Mouse (Mus musculus): ENCODE measurements at regions not wholly inside any gene's neighbourhood (a gene's known extent, or its start where the extent isn't known, plus 50 kb on each side); places are given as distances from the start of the nearest gene placed in this dataset.

DNA sequence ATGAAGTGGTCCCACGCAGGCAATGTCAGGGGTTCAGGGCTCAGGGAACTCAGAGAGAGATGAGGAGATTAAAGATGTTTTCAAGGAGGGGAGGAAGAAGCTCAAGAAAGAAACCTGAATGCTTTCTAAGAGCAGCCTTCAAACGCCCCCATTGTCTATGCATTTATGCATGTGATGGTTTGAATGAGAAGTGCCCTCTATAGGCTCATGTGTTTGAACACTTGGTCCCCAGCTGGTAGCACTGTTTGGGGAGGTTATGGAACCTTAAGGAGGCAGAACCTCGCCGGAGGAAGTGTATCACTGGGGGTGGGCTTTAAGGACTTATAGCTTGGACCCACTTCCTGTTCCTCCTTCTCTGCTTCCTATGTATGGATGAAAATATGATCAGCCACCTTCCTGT is 105.1 kb downstream of the Fam114a2 start:
- TF ChIP-seq CTCF (IDR thresholded peaks at IDR 0.05; ENCODE audit: low read depth, low read length) (no peak), POLR2A (IDR thresholded peaks at IDR 0.05; ENCODE audit: insufficient read depth, low read length) (no peak), EP300 (IDR thresholded peaks at IDR 0.05; ENCODE audit: insufficient read depth, low read depth, low read length) (no peak)

Measured in ES-Bruce4 (cell line).